Mouse (Mus musculus) forebrain, embryonic 10.5 days (tissue): Measurements from ENCODE around the gene Qars. TPM values are rescaled to one million over a fixed set of nuclear protein-coding genes. Genes with fewer than 3 reads are reported as not detected.

Source experiments
- DNase-seq: peaks from one replicate; pipeline ENCODE4 v3.0.0-alpha.2; 2017; ENCODE audit warnings: low spot score; ENCODE audit errors: extremely low spot score
- H3K27ac ChIP-seq: fragments of 300-500 bp; sonication (generic); 2 replicates; pipeline ENCODE4 v1.5.1; 2016; ENCODE audit warnings: mild to moderate bottlenecking
- H3K27me3 ChIP-seq: fragments of 300-500 bp; sonication (generic); 2 replicates; pipeline ENCODE4 v1.6.1; 2016; ENCODE audit warnings: mild to moderate bottlenecking; ENCODE audit not compliant: poor library complexity, severe bottlenecking
- H3K36me3 ChIP-seq: fragments of 300-500 bp; sonication (generic); replicated peaks from 2 replicates; pipeline ENCODE4 v1.6.1; 2016; ENCODE audit warnings: mild to moderate bottlenecking, moderate library complexity
- H3K4me1 ChIP-seq: fragments of 300-500 bp; sonication (generic); 2 replicates; pipeline ENCODE4 v1.6.1; 2016
- H3K4me3 ChIP-seq: fragments of 300-500 bp; sonication (generic); 2 replicates; pipeline ENCODE4 v1.5.1; 2016; ENCODE audit warnings: mild to moderate bottlenecking, moderate library complexity
- H3K9me3 ChIP-seq: fragments of 300-500 bp; sonication (generic); 2 replicates; pipeline ENCODE4 v1.6.1; 2016; ENCODE audit warnings: mild to moderate bottlenecking, moderate library complexity
- WGBS: fragments of 180-500 bp; shearing (Covaris S2); methylation state at CpG from one replicate; pipeline ENCODE4 v1.1.7; 2016; 5-methylcytosine and 5-hydroxymethylcytosine counted together
- polyA plus RNA-seq: library from polyadenylated mRNA; unstranded; fragments of >200 nt; fragmentation: Nextera tagmentation; extraction: Ambion mirVana; gene quantifications from 2 replicates; pipeline ENCODE4 v1.2.1, GENCODE M21; 2016

The Qars gene
- polyA plus RNA-seq, 1 experiment from 2014 or later = 117 TPM

GRCm38 (mm10) chr9:108490559-108491285 lies 16.8 kb upstream of the Qars start, which contains the start of gene Usp19:
Usp19 (plus strand) TSS chr9:108490602.
- WGBS = under 1% methylated on average over 68 of the region's 69 CpGs
- Histone ChIP-seq H3K4me3 (peak within 1 kb of the TSS; percentile 89), H3K9me3 (no peaks in the 10 kb centered on the region), H3K27ac (peak within 1 kb of the TSS; percentile 95), H3K4me1 (peaks cover 27% of the 10 kb centered on the region), H3K27me3 (no peaks in the 10 kb centered on the region), H3K36me3 (peaks cover 83% of the 10 kb centered on the region)
- peak; percentile 96 for DNase-seq

GRCm38 (mm10) chr9:108491286-108491580 lies 16.3 kb upstream of the Qars start:
- Histone ChIP-seq H3K27ac (peak overlapping the region; percentile 95), H3K36me3 (peaks cover 83% of the 10 kb centered on the region), H3K4me3 (peak overlapping the region; percentile 89), H3K9me3 (no peaks in the 10 kb centered on the region), H3K4me1 (peaks cover 27% of the 10 kb centered on the region), H3K27me3 (no peaks in the 10 kb centered on the region)
- WGBS = 13% methylated on average over 12 of the region's 12 CpGs
- DNase-seq = no peak

- no peaks in the 10 kb centered on the region for H3K9me3 ChIP-seq
- H3K27me3 ChIP-seq = no peaks in the 10 kb centered on the region
- DNase-seq = no peak
- H3K4me1 ChIP-seq = peaks cover 27% of the 10 kb centered on the region
- H3K36me3 ChIP-seq = peaks cover 83% of the 10 kb centered on the region
- no peak overlapping the region for H3K27ac ChIP-seq
- WGBS = 91% methylated on average over 16 of the region's 16 CpGs
- H3K4me3 ChIP-seq = peak overlapping the region; percentile 89
Measured at GRCm38 (mm10) chr9:108492043-108492750, 15.3 kb upstream of the Qars start.

- no peak overlapping the region for H3K27ac ChIP-seq
- no peaks in the 10 kb centered on the region for H3K27me3 ChIP-seq
- DNase-seq = no peak
- H3K4me1 ChIP-seq = peaks cover 27% of the 10 kb centered on the region
- H3K4me3 ChIP-seq = no peak overlapping the region
- peaks cover 83% of the 10 kb centered on the region for H3K36me3 ChIP-seq
- no peaks in the 10 kb centered on the region for H3K9me3 ChIP-seq
- WGBS = 97% methylated on average over 8 of the region's 8 CpGs
Measured at GRCm38 (mm10) chr9:108493246-108493645, 14.3 kb upstream of the Qars start.

GRCm38 (mm10) chr9:108494146-108494825 lies 13.2 kb upstream of the Qars start:
- no peak for DNase-seq
- WGBS = 97% methylated on average over 19 of the region's 19 CpGs
- H3K36me3 ChIP-seq = peaks cover 83% of the 10 kb centered on the region

GRCm38 (mm10) chr9:108494905-108495304 lies 12.6 kb upstream of the Qars start:
- H3K9me3 ChIP-seq = no peaks in the 10 kb centered on the region
- H3K27ac ChIP-seq = no peak overlapping the region
- peaks cover 83% of the 10 kb centered on the region for H3K36me3 ChIP-seq
- no peak for DNase-seq
- no peak overlapping the region for H3K4me3 ChIP-seq
- H3K27me3 ChIP-seq = no peaks in the 10 kb centered on the region
- H3K4me1 ChIP-seq = peaks cover 22% of the 10 kb centered on the region
- WGBS = 83% methylated on average over 10 of the region's 10 CpGs

More at GRCm38 (mm10) chr9:108494146-108494825, 13.2 kb upstream of the Qars start:
- H3K4me1 ChIP-seq = peaks cover 27% of the 10 kb centered on the region
- no peak overlapping the region for H3K27ac ChIP-seq
- no peak overlapping the region for H3K4me3 ChIP-seq
- no peaks in the 10 kb centered on the region for H3K9me3 ChIP-seq
- no peaks in the 10 kb centered on the region for H3K27me3 ChIP-seq

GRCm38 (mm10) chr9:108499231-108499630 lies 8.3 kb upstream of the Qars start:
- Histone ChIP-seq H3K9me3 (no peaks in the 10 kb centered on the region), H3K4me3 (no peak overlapping the region), H3K4me1 (no peaks in the 10 kb centered on the region), H3K36me3 (peaks cover 95% of the 10 kb centered on the region), H3K27ac (no peak overlapping the region), H3K27me3 (no peaks in the 10 kb centered on the region)
- WGBS = 96% methylated on average over 7 of the region's 7 CpGs
- DNase-seq = no peak

GRCm38 (mm10) chr9:108499943-108500342 lies 7.6 kb upstream of the Qars start:
- Histone ChIP-seq H3K4me3 (no peak overlapping the region), H3K9me3 (no peaks in the 10 kb centered on the region), H3K27ac (no peak overlapping the region), H3K36me3 (peaks cover 88% of the 10 kb centered on the region), H3K27me3 (no peaks in the 10 kb centered on the region), H3K4me1 (no peaks in the 10 kb centered on the region)
- 95% methylated on average over 15 of the region's 15 CpGs for WGBS
- DNase-seq = no peak

- Histone ChIP-seq H3K27ac (no peak overlapping the region), H3K27me3 (no peaks in the 10 kb centered on the region), H3K9me3 (no peaks in the 10 kb centered on the region), H3K4me3 (peak overlapping the region; percentile 71), H3K4me1 (peaks cover 22% of the 10 kb centered on the region), H3K36me3 (peaks cover 50% of the 10 kb centered on the region)
- no peak for DNase-seq
- WGBS = 90% methylated on average over 7 of the region's 7 CpGs
Measured at GRCm38 (mm10) chr9:108506901-108507300, 605 bp upstream of the Qars start.

GRCm38 (mm10) chr9:108508776-108509175 lies 1.3 kb downstream of the Qars start:
- DNase-seq = no peak
- no peaks in the 10 kb centered on the region for H3K27me3 ChIP-seq
- H3K4me3 ChIP-seq = peak overlapping the region; percentile 71
- H3K27ac ChIP-seq = no peak overlapping the region
- H3K4me1 ChIP-seq = peaks cover 22% of the 10 kb centered on the region
- H3K36me3 ChIP-seq = peaks cover 50% of the 10 kb centered on the region
- WGBS = 89% methylated on average over 7 of the region's 7 CpGs
- H3K9me3 ChIP-seq = no peaks in the 10 kb centered on the region

- no peaks in the 10 kb centered on the region for H3K9me3 ChIP-seq
- peak; percentile 97 for DNase-seq
- peaks cover 66% of the 10 kb centered on the region for H3K36me3 ChIP-seq
- peaks cover 37% of the 10 kb centered on the region for H3K4me1 ChIP-seq
- under 1% methylated on average over 55 of the region's 55 CpGs for WGBS
- peak within 1 kb of the TSS; percentile 99 for H3K27ac ChIP-seq
- H3K4me3 ChIP-seq = peak within 1 kb of the TSS; percentile 87
- no peaks in the 10 kb centered on the region for H3K27me3 ChIP-seq
Measured at GRCm38 (mm10) chr9:108516380-108517251, 9.1 kb downstream of the Qars start, which contains the start of gene Qrich1. Qrich1 (plus strand) TSS chr9:108516806.

- under 1% methylated on average over 77 of the region's 95 CpGs for WGBS
- peak; percentile 83 for DNase-seq
- Histone ChIP-seq H3K9me3 (no peaks in the 10 kb centered on the region), H3K27ac (peak overlapping the region; percentile 99), H3K36me3 (peaks cover 63% of the 10 kb centered on the region), H3K4me3 (peak overlapping the region; percentile 87), H3K4me1 (peaks cover 45% of the 10 kb centered on the region), H3K27me3 (no peaks in the 10 kb centered on the region)
Measured at GRCm38 (mm10) chr9:108517253-108517930, 9.9 kb downstream of the Qars start.
